In genomic region chr1:89344546-89344945, GRCm38 (mm10) we compare ENCODE assay signal across 8 mouse cellular contexts.
DNase-seq lines count a peak whose midpoint lies in the region; ATAC-seq lines count a peak whose summit lies in the region.

No protein-coding gene starts in this region.

- peak; percentile 35 to 45 for DNase-seq in heart, adult 18-20 months
- peak; percentile 24 for DNase-seq in 3T3-L1 (ENCODE audit: low read depth, low spot score)
- DNase-seq in adrenal gland, postnatal 36 days: peak; percentile 66 to 75
- DNase-seq in embryonic facial prominence, embryonic 11.5 days (ENCODE audit: low spot score): peak; percentile 43
- peak; percentile 66 for DNase-seq in limb, embryonic 10.5 days (ENCODE audit: low spot score)
- DNase-seq in testis, postnatal 10 days (ENCODE audit: low spot score): peak; percentile 70
- no peak for DNase-seq in spleen, postnatal 14 days (ENCODE audit: low spot score in 2 of 2)

- H3K9ac ChIP-seq in heart, embryonic 12.5 days: no peak overlapping the region
- H3K9ac ChIP-seq in embryonic facial prominence, embryonic 11.5 days (replicated peaks; ENCODE audit: low read length): no peak overlapping the region

- no peak overlapping the region for H3K27ac ChIP-seq in heart, embryonic 12.5 days (ENCODE audit: poor library complexity, severe bottlenecking)
- H3K27ac ChIP-seq in embryonic facial prominence, embryonic 11.5 days (replicated peaks; ENCODE audit: low read depth, low read length): no peak overlapping the region
- H3K27ac ChIP-seq in limb, embryonic 10.5 days: no peak overlapping the region

- no peaks in the 10 kb centered on the region for H3K9me3 ChIP-seq in heart, embryonic 12.5 days (replicated peaks)
- no peaks in the 10 kb centered on the region for H3K9me3 ChIP-seq in embryonic facial prominence, embryonic 11.5 days (replicated peaks; ENCODE audit: control insufficient read depth, low read length)
- H3K9me3 ChIP-seq in limb, embryonic 10.5 days (replicated peaks): no peaks in the 10 kb centered on the region

- no peaks in the 10 kb centered on the region for H3K27me3 ChIP-seq in heart, embryonic 12.5 days (replicated peaks)
- no peaks in the 10 kb centered on the region for H3K27me3 ChIP-seq in embryonic facial prominence, embryonic 11.5 days (ENCODE audit: control insufficient read depth, insufficient read depth, low read length)
- no peaks in the 10 kb centered on the region for H3K27me3 ChIP-seq in limb, embryonic 10.5 days (ENCODE audit: low read depth, poor library complexity, severe bottlenecking)

- no peaks in the 10 kb centered on the region for H3K4me1 ChIP-seq in heart, embryonic 12.5 days (replicated peaks)
- no peaks in the 10 kb centered on the region for H3K4me1 ChIP-seq in embryonic facial prominence, embryonic 11.5 days (ENCODE audit: control insufficient read depth, insufficient read depth, low read length)
- no peaks in the 10 kb centered on the region for H3K4me1 ChIP-seq in limb, embryonic 10.5 days

- no peak overlapping the region for H3K4me2 ChIP-seq in heart, embryonic 12.5 days
- no peak overlapping the region for H3K4me2 ChIP-seq in embryonic facial prominence, embryonic 11.5 days (ENCODE audit: low read depth, low read length)

- ATAC-seq in heart, embryonic 12.5 days (ENCODE audit: insufficient number of reproducible peaks, low FRiP score): no peak
- no peak for ATAC-seq in embryonic facial prominence, embryonic 11.5 days (replicated peaks; ENCODE audit: insufficient number of reproducible peaks, low FRiP score, low TSS enrichment, low read depth)

- 33% methylated on average over 6 of the region's 6 CpGs for WGBS in heart, embryonic 12.5 days
- WGBS in embryonic facial prominence, embryonic 11.5 days: 41% methylated on average over 6 of the region's 6 CpGs
- WGBS in limb, embryonic 10.5 days: 41% methylated on average over 6 of the region's 6 CpGs

- no peak overlapping the region for H3K4me3 ChIP-seq in heart, embryonic 12.5 days
- H3K4me3 ChIP-seq in embryonic facial prominence, embryonic 11.5 days (ENCODE audit: low read depth, low read length): no peak overlapping the region
- H3K4me3 ChIP-seq in limb, embryonic 10.5 days: no peak overlapping the region

- no peaks in the 10 kb centered on the region for H3K36me3 ChIP-seq in heart, embryonic 12.5 days
- H3K36me3 ChIP-seq in embryonic facial prominence, embryonic 11.5 days (replicated peaks; ENCODE audit: control insufficient read depth, insufficient read depth, low read depth, low read length): no peaks in the 10 kb centered on the region
- H3K36me3 ChIP-seq in limb, embryonic 10.5 days: no peaks in the 10 kb centered on the region

Comparison
In these comparisons a context has a peak if more than half of its experiments do, and no peak if none do; other contexts are left out.
1. DNase-seq: peak in heart, adult 18-20 months (2 of 2), 3T3-L1 (single experiment), adrenal gland, postnatal 36 days (2 of 2), embryonic facial prominence, embryonic 11.5 days (single experiment), limb, embryonic 10.5 days (single experiment) and testis, postnatal 10 days (single experiment); none in spleen, postnatal 14 days (0 of 2).